Mouse (Mus musculus): ENCODE data around the gene Krt42.

DNA sequence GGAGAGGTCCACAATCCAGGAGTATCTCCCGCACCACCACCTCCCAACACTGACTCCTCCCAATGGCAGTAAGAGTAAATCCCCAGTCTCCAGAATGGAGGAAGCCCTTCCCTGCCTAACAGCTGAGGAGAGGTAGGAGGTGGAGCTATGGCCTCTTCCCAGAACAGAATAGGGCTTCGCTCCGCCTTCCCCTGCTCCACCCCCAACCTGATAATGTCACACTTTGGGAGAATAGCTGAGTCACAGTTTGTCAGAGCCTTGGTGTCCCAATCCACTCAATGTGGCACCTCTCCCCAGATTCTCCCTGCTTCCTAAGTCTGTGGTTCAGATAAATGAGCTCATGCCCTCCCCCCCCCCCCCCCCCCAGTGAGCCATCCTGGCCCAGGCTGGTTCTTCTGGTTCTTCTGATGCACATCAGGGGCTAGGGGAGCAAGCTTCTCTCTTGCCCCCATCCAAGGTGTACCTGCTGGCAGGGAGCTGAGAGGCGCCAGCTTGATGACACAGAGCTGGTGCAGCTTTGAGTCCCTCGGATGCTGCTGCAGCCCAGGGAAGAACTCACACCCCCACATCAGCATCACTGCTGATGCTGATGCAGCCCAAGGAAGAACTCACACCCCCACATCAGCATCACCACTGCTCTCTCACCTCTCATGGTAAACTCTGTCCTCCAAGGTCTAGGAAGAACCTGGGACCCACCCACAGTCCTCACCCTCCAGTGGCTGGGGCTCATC lies 15.1 kb downstream of the Krt42 start:
- TF ChIP-seq CTCF (IDR thresholded peaks at IDR 0.05; ENCODE audit: borderline replicate concordance, insufficient read depth, low read depth, low read length): no peak
- TF ChIP-seq POLR2A (IDR thresholded peaks at IDR 0.05; ENCODE audit: borderline replicate concordance, insufficient read depth, low read length): no peak
